Mouse (Mus musculus): ENCODE data around the gene Nup133. TPM values are rescaled to one million over a fixed set of nuclear protein-coding genes. Genes with fewer than 3 reads are reported as not detected.
"Not testable (repeated sequence)": the region's sequence is repeated elsewhere in the genome, so short reads cannot be mapped to it uniquely, and the experiment has no call there.

Gene Nup133
- polyA plus RNA-seq, 1 experiment from 2014 or later, result 44.7 TPM

DNA sequence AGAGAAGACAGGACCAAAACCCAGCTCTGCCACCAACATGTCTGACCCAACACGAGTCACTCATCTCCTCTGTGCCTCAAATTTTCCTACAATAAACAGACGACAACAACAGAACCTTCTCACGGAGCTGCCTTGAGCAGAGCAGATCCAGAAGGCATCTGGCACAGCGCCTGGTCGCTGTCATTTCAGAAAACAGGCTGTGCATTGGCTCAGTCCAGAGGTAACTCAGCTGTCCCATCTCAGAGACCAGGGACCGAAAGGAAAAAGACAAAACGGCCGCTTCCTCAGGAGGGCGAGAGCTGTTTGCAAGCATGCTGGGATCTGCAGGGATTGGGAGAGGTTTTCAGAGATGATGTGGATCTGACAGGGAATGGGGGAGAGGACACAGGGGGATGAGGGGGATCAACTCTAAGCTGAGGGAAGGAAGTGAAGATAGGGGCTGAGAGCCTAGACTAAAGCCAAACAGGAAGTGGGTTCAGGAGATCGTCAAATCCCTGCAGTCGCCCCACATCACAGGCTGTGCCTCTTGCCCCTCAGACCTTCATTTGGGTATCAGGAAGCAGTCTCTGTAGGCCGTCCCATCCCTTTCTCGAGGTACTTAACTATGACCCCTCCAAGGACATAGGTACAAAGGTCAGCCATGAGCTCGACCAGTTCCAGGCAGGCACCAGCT lies 29.2 kb upstream of the Nup133 start:
- H3K4me1 ChIP-seq (replicated peaks), result peaks cover 24% of the 10 kb centered on the region
- no peak overlapping the region for H3K27ac ChIP-seq
- peaks cover 4% of the 10 kb centered on the region; the same call in 1 of the 2 replicates for H3K27me3 ChIP-seq (ENCODE audit: insufficient read depth, poor library complexity, severe bottlenecking)
- 75% methylated on average over 14 of the region's 14 CpGs for WGBS
- H3K9me3 ChIP-seq, result no peaks in the 10 kb centered on the region
- no peak for DNase-seq (ENCODE audit: low spot score)
- H3K36me3 ChIP-seq, result no peaks in the 10 kb centered on the region
- H3K4me3 ChIP-seq, result no peak overlapping the region

- no peak for DNase-seq (ENCODE audit: low spot score)
- Histone ChIP-seq H3K36me3 (no peaks in the 10 kb centered on the region), H3K27ac (no peak overlapping the region), H3K9me3 (no peaks in the 10 kb centered on the region), H3K27me3 (ENCODE audit: insufficient read depth, poor library complexity, severe bottlenecking) (peaks cover 4% of the 10 kb centered on the region; the same call in 1 of the 2 replicates), H3K4me3 (no peak overlapping the region), H3K4me1 (replicated peaks) (peaks cover 16% of the 10 kb centered on the region)
- 92% methylated on average over 4 of the region's 4 CpGs for WGBS
Observed at GRCm38 (mm10) chr8:123977499-123977898, 28.4 kb upstream of the Nup133 start.

- Histone ChIP-seq H3K27me3 (ENCODE audit: insufficient read depth, poor library complexity, severe bottlenecking) (no peaks in the 10 kb centered on the region), H3K4me3 (no peak overlapping the region), H3K36me3 (peaks cover 14% of the 10 kb centered on the region), H3K9me3 (no peaks in the 10 kb centered on the region), H3K27ac (no peak overlapping the region), H3K4me1 (replicated peaks) (no peaks in the 10 kb centered on the region)
- DNase-seq (ENCODE audit: low spot score), result no peak
- WGBS, result 83% methylated on average over 1 of the region's 1 CpGs
Observed at GRCm38 (mm10) chr8:123973495-123973894, 24.4 kb upstream of the Nup133 start.

- no peak for DNase-seq (ENCODE audit: low spot score)
- Histone ChIP-seq H3K4me3 (no peak overlapping the region), H3K36me3 (peaks cover 39% of the 10 kb centered on the region), H3K4me1 (replicated peaks) (no peaks in the 10 kb centered on the region), H3K9me3 (no peaks in the 10 kb centered on the region), H3K27me3 (ENCODE audit: insufficient read depth, poor library complexity, severe bottlenecking) (no peaks in the 10 kb centered on the region), H3K27ac (no peak overlapping the region)
- 75% methylated on average over 2 of the region's 2 CpGs for WGBS
Observed at GRCm38 (mm10) chr8:123966896-123967295, 17.8 kb upstream of the Nup133 start.

- DNase-seq (ENCODE audit: low spot score), result no peak
- H3K27me3 ChIP-seq (ENCODE audit: insufficient read depth, poor library complexity, severe bottlenecking), result no peaks in the 10 kb centered on the region
- H3K27ac ChIP-seq, result no peak overlapping the region
- no peaks in the 10 kb centered on the region for H3K9me3 ChIP-seq
- WGBS, result 80% methylated on average over 1 of the region's 1 CpGs
- H3K36me3 ChIP-seq, result peaks cover 67% of the 10 kb centered on the region
- no peak overlapping the region for H3K4me3 ChIP-seq
- H3K4me1 ChIP-seq (replicated peaks), result no peaks in the 10 kb centered on the region; the same call in 1 of the 2 replicates
Observed at GRCm38 (mm10) chr8:123961371-123961770, 12.3 kb upstream of the Nup133 start.

GRCm38 (mm10) chr8:123960556-123960955 lies 11.5 kb upstream of the Nup133 start:
- not testable (repeated sequence) for H3K27ac ChIP-seq; DNase-seq (ENCODE audit: low spot score); H3K9me3 ChIP-seq; H3K4me3 ChIP-seq; H3K27me3 ChIP-seq (ENCODE audit: insufficient read depth, poor library complexity, severe bottlenecking); H3K4me1 ChIP-seq (replicated peaks)
- peaks cover 67% of the 10 kb centered on the region for H3K36me3 ChIP-seq
- WGBS, result 88% methylated on average over 5 of the region's 5 CpGs

GRCm38 (mm10) chr8:123960056-123960455 lies 11.0 kb upstream of the Nup133 start:
- 90% methylated on average over 9 of the region's 9 CpGs for WGBS
- Histone ChIP-seq H3K36me3 (peaks cover 67% of the 10 kb centered on the region), H3K4me3 (no peak overlapping the region), H3K4me1 (replicated peaks) (no peaks in the 10 kb centered on the region; the same call in 1 of the 2 replicates), H3K27me3 (ENCODE audit: insufficient read depth, poor library complexity, severe bottlenecking) (no peaks in the 10 kb centered on the region), H3K27ac (no peak overlapping the region), H3K9me3 (no peaks in the 10 kb centered on the region)
- no peak for DNase-seq (ENCODE audit: low spot score)

DNA sequence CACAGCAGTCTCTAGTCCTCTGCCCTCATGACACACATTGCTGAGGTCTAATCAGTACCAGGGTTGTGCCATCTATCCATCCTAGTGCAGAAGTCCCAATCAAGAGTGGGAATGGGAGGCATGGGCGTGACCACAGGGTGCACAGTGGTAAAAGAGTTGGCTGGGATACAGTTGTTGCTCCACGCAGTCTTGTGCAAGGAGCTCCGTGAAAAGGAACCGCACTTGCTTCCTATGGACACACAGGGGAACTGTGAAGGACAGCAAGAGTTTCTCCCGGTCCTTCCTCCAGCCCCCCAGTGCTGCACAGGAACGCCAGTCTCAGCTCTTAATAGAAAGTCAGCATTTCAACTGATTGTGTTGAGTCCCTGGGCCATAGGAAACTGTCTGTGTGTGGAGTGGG lies 10.4 kb upstream of the Nup133 start:
- Histone ChIP-seq H3K27ac (no peak overlapping the region), H3K4me3 (no peak overlapping the region), H3K9me3 (no peaks in the 10 kb centered on the region), H3K36me3 (peaks cover 67% of the 10 kb centered on the region), H3K4me1 (replicated peaks) (no peaks in the 10 kb centered on the region; the same call in 1 of the 2 replicates), H3K27me3 (ENCODE audit: insufficient read depth, poor library complexity, severe bottlenecking) (no peaks in the 10 kb centered on the region)
- WGBS, result 91% methylated on average over 6 of the region's 6 CpGs
- no peak for DNase-seq (ENCODE audit: low spot score)

DNA sequence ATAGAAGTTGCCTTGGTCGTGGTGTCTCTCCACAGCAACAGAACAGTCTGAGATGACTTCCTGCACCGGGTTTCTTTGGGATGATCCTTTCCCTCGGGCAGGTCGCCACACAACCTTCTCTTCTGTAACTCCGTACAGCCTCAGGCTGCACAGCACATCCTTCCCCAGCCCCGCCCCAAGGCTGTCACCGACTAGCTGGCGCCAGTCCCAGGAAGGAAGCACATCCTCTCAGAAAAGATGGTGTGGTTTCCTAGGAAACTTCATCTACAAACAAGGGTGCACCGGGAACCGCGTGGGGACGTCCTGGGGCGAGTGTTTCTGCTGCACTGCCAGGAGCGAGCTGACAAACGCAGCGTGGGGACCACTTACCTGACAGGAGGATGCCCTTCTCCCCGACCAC lies 9.1 kb upstream of the Nup133 start:
- no peak overlapping the region for H3K4me3 ChIP-seq
- WGBS, result 87% methylated on average over 17 of the region's 17 CpGs
- H3K9me3 ChIP-seq, result no peaks in the 10 kb centered on the region
- H3K27me3 ChIP-seq (ENCODE audit: insufficient read depth, poor library complexity, severe bottlenecking), result no peaks in the 10 kb centered on the region
- H3K4me1 ChIP-seq (replicated peaks), result no peaks in the 10 kb centered on the region; the same call in 1 of the 2 replicates
- H3K27ac ChIP-seq, result no peak overlapping the region
- H3K36me3 ChIP-seq, result peaks cover 68% of the 10 kb centered on the region
- DNase-seq (ENCODE audit: low spot score), result no peak

GRCm38 (mm10) chr8:123954246-123954645 lies 5.2 kb upstream of the Nup133 start:
- DNase-seq (ENCODE audit: low spot score), result no peak
- peaks cover 34% of the 10 kb centered on the region for H3K36me3 ChIP-seq
- WGBS, result 92% methylated on average over 8 of the region's 8 CpGs
- no peak overlapping the region for H3K27ac ChIP-seq
- H3K9me3 ChIP-seq, result no peaks in the 10 kb centered on the region
- no peak overlapping the region for H3K4me3 ChIP-seq
- H3K27me3 ChIP-seq (ENCODE audit: insufficient read depth, poor library complexity, severe bottlenecking), result no peaks in the 10 kb centered on the region
- H3K4me1 ChIP-seq (replicated peaks), result peaks cover 9% of the 10 kb centered on the region

- no peak overlapping the region for H3K27ac ChIP-seq
- H3K4me3 ChIP-seq, result no peak overlapping the region
- H3K27me3 ChIP-seq (ENCODE audit: insufficient read depth, poor library complexity, severe bottlenecking), result no peaks in the 10 kb centered on the region
- H3K36me3 ChIP-seq, result peaks cover 30% of the 10 kb centered on the region
- no peaks in the 10 kb centered on the region for H3K9me3 ChIP-seq
- peaks cover 9% of the 10 kb centered on the region for H3K4me1 ChIP-seq (replicated peaks)
- 90% methylated on average over 8 of the region's 8 CpGs for WGBS
- no peak for DNase-seq (ENCODE audit: low spot score)
Observed at GRCm38 (mm10) chr8:123953686-123954085, 4.6 kb upstream of the Nup133 start.

GRCm38 (mm10) chr8:123950077-123950802 lies 1.2 kb upstream of the Nup133 start:
- 37% methylated on average over 10 of the region's 10 CpGs for WGBS
- Histone ChIP-seq H3K9me3 (no peaks in the 10 kb centered on the region), H3K4me1 (replicated peaks) (peaks cover 18% of the 10 kb centered on the region), H3K27me3 (ENCODE audit: insufficient read depth, poor library complexity, severe bottlenecking) (no peaks in the 10 kb centered on the region), H3K36me3 (peaks cover 34% of the 10 kb centered on the region), H3K27ac (peak overlapping the region; percentile 88), H3K4me3 (peak overlapping the region; percentile 92)
- DNase-seq (ENCODE audit: low spot score), result peak; percentile 43

DNA sequence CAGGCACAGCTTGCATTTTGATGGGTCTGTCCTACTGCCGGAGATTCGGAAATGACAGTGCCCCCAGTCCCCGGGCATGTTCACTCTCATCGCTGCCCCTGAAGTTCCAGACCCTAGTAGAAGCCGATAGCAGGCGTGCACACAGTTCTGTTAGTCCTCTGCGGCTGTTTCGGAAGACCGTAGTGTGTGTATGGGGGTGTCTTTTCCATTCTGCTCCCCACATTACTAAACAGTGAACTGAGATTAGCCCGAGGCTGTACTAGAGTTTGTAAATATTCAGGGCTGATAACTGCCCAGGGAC lies 571 bp upstream of the Nup133 start:
- Histone ChIP-seq H3K27me3 (ENCODE audit: insufficient read depth, poor library complexity, severe bottlenecking) (no peaks in the 10 kb centered on the region), H3K4me3 (peak overlapping the region; percentile 92), H3K4me1 (replicated peaks) (peaks cover 18% of the 10 kb centered on the region), H3K9me3 (no peaks in the 10 kb centered on the region), H3K27ac (peak overlapping the region; percentile 88), H3K36me3 (peaks cover 35% of the 10 kb centered on the region)
- WGBS, result 5% methylated on average over 10 of the region's 10 CpGs
- no peak for DNase-seq (ENCODE audit: low spot score)

Measured in hindbrain, embryonic 10.5 days (tissue).